Mouse (Mus musculus): ENCODE measurements around the gene Kl. TPM values are rescaled to one million over a fixed set of nuclear protein-coding genes. Genes with fewer than 3 reads are reported as not detected.

Kl gene
- 0.04 TPM for polyA plus RNA-seq (2021)

DNA sequence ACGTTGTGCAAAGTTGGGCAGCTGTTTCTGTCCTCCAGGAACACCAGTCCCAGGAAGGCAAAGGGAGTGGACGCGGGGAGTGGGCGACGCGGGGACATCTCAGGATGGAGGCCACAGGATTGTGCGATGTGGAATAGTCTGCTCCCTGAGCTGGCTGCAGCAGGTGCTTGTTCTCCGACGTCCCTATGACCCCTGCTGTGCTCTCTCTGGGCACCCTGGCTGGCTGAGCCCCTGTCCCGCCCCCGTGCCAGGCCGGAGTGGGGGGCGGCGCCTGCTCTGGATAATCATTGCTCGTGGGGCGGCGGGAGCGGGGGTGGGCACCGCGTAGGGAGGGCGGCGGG is at the start of gene Kl:
Kl (plus strand) TSS at position 280 of the 341 bp plus-strand sequence.
- TF ChIP-seq CTCF (IDR thresholded peaks at IDR 0.05) = no peak
- CTCF ChIA-PET = no interaction called here
- H3K27me3 ChIP-seq = no peaks in the 10 kb centered on the region
- ATAC-seq (no peak), DNase-seq (ENCODE audit: low read depth, low spot score) (no peak)
- in situ Hi-C loops (cut with MboI; ENCODE audit: low pct_unique_long_range_greater_than_20kb) = no loop called here
- POLR2A ChIA-PET = no interaction called here

DNA sequence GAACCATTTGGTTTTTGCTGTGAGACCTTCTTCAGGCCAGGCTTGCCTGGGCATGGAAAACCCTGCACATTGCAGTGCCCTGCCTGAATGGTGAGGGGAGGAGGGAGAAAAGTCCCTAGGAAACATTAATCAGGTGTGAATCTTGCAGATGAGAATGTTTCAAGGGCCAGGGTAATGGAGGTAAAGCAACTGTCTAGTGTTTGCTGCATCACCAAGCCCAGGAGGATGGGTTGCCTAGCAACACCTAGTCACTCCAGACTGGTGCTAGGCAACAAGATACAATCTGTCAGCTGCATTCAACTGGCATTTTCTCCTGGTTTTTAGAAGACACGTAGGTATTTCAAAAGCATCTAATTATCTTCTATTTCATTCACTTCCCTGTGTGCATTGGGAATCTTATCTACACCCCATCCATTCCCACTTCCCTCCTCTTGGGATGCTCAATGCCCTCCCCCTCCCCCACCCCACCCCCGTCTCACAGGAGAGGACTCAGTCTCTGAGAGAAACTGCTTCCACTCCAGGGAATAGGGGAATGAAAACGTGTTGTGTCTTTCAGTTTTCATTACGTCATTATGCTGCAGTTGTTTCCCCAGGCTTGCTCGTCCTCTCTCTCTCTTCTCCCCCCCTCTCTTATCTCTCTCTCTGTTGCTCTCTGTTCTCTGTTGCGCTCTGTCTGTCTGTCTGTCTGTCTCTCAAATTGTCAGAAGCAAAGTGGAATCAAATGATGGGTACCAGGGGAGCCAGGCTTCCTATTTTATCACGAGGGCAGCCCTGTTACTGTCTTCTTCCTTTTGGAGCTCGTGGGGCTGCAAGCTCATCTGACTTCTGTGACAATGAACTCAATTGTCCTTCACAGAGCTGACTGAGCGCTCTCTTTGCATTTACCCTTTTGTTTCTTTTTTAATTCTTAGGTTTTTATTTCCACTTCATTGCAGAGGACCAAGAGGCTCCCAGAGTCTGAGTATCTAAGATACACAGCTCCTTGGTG is 46.1 kb upstream of the Kl start:
- TF ChIP-seq CTCF (IDR thresholded peaks at IDR 0.05) = no peak
- H3K27me3 ChIP-seq = no peaks in the 10 kb centered on the region
- DNase-seq (ENCODE audit: low read depth, low spot score) (no peak), ATAC-seq (no peak)
- ChIA-PET CTCF (interaction anchor here (4.5 kb wide), 1 partner anchor 10 kb away, joined by 23 read pairs; no protein-coding TSS in a partner anchor), POLR2A (no interaction called here)
- in situ Hi-C loops (cut with MboI; ENCODE audit: low pct_unique_long_range_greater_than_20kb) = no loop called here

DNA sequence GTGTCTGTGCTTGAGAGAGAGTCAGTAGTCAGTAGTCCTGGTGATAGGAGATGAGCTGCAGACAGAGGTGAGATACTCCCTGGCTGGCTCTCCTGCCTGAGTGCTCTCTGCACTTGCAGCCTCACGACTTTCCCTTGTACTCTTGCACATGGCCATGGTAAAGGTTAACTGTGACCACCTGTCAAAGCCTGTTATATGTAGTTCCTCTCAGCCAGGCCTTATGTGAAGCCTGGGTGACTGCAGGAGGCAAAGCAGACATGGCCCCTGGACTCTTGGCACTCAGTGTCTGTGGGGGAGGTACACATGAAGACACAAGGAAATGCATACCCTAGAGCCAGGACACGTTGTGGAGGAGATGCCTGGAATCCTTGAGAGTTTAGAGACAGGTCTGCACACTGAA is 40.3 kb upstream of the Kl start:
- POLR2A ChIA-PET = interaction anchor here (0.7 to 1.3 kb wide), 2 partner anchors 11 to 27 kb away, joined by 3 read pairs; no protein-coding TSS in a partner anchor
- ATAC-seq (peak; percentile 63), DNase-seq (ENCODE audit: low read depth, low spot score) (peak; percentile 76)
- no peak for TF ChIP-seq CTCF (IDR thresholded peaks at IDR 0.05)
- CTCF ChIA-PET = interaction anchor here (1.6 kb wide), 1 partner anchor 28 kb away, joined by 4 read pairs; no protein-coding TSS in a partner anchor
- no peaks in the 10 kb centered on the region for H3K27me3 ChIP-seq
- in situ Hi-C loops (cut with MboI; ENCODE audit: low pct_unique_long_range_greater_than_20kb) = no loop called here

DNA sequence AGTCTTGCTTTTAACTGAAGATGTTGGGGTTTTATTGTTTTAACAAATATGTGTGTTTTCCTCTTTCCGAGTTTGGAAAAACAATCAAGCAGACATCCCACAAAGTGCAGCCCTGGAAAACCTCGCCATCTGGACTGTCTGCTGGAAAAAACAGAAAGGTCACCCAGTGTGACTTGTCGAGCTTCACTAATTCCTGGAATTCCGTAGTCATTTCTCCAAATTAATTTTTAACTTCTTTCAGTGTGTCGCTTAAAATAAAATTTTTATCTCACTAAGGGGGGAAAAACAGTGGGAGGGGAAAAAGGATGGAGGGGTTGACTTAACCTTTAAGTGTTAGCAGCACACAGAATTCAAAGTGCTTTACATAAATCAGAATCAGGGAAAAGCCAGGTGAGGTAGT is 39.8 kb upstream of the Kl start:
- peak; percentile 92 for DNase-seq (ENCODE audit: low read depth, low spot score)
- in situ Hi-C loops (cut with MboI; ENCODE audit: low pct_unique_long_range_greater_than_20kb) = no loop called here
- peak; percentile 66 for ATAC-seq
- no peaks in the 10 kb centered on the region for H3K27me3 ChIP-seq
- no peak for TF ChIP-seq CTCF (IDR thresholded peaks at IDR 0.05)
- ChIA-PET POLR2A (interaction anchor here (0.7 to 1.3 kb wide), 2 partner anchors 12 to 27 kb away, joined by 3 read pairs; no protein-coding TSS in a partner anchor), CTCF (interaction anchor here (1.6 kb wide), 1 partner anchor 29 kb away, joined by 4 read pairs; no protein-coding TSS in a partner anchor)

DNA sequence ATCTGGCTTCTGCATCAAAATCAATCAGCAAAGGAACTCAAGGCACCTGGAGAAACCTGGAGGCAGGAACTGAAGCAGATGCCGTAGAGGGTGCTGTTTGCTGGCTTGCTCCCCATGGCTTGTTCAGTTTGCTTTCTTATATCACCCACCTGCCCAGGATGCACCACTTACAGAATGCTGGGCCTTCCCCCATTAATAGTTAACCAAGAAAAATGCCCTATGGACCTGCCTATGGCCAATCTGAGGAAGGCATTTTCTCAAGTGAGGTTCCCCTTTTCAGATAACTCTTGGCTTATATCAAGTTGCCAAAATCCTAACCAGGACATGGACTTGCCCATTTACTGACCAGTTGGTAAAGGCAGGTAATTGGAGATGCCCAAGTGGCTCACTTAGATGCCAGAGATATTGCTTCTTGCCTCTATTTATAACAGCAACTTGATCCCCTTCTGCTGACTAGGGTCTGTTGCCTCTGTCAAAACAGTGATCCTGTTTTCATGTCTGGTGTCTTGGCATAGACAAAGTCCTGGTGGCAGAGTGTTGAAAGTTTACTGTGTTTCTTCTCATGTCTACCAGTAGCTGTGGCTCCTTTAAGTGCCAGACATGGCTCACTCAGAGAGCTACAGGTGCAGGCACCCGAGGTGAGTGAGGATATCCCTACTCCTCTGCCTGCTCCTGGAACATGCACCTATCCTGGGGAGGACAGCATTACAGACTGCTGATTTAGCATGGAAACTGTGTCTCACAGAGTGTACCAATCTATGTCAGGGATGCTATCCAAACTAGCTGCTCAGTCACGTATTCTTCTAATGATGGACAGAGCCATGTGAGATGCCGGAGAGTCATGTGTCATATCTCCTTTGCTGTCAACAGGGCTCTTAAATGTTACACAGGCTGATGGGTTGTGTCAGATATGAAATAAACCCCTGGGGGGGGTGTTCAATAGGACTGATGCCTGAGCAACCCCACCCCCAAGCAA is 37.0 kb upstream of the Kl start:
- in situ Hi-C loops (cut with MboI; ENCODE audit: low pct_unique_long_range_greater_than_20kb) = no loop called here
- CTCF ChIA-PET = no interaction called here
- H3K27me3 ChIP-seq = no peaks in the 10 kb centered on the region
- POLR2A ChIA-PET = no interaction called here
- ATAC-seq (no peak), DNase-seq (ENCODE audit: low read depth, low spot score) (no peak)
- no peak for TF ChIP-seq CTCF (IDR thresholded peaks at IDR 0.05)

DNA sequence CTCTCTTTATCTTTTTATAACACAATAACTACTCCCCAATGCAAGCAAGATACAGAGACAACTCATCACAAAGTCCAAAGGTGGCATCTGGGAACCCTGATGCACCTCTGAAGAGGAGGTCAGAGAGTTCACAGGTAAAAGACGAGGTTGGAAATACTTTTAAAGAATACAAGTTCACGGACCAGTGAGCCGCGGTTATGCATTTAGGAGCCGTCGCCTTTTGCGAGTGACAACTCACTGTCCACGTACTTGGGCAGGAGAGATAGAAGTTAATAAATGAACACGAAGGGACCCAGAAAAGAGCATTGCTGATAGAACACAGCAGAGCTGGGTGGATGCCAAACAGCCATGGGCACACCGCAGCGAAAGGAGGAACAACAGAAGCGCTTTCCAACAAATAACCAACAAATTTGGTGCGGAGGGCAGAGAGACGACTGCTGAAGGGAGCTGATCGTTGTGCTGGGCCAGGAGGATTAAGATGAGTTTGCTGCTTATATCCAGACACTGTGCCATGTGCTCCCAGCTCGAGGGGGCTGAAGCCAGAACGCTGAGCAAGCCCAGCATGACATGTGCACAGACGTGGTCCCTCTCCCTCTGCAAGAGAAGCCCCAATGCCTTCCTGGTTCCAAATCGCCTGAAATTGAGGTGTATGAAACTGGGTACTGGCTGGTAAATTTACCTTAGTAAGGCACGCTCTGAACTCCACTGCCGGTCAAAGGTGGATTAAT is 35.1 kb upstream of the Kl start:
- no peak for DNase-seq (ENCODE audit: low read depth, low spot score)
- ChIA-PET CTCF (no interaction called here), POLR2A (no interaction called here)
- H3K27me3 ChIP-seq = no peaks in the 10 kb centered on the region
- ATAC-seq = no peak
- TF ChIP-seq CTCF (IDR thresholded peaks at IDR 0.05) = no peak
- in situ Hi-C loops (cut with MboI; ENCODE audit: low pct_unique_long_range_greater_than_20kb) = no loop called here

DNA sequence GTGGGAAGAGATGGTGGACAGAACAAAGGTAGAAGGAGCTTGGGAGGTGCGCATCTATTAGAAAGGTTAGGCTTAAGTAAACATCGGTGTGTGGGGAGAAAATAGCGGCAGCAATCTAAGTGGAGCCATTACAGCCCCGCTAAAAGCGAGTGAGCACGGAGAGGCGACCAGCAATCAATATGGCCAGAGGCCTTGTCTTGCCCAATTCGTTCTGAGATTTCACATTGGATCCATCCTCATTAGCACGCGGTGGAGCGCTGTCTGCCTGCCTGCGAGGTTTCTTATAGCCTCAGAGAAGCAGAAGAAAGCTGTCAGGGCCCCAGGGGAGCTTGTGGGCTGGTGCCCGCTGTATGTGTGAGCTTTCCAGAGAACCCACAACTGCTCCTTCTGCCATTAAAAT is 33.8 kb upstream of the Kl start:
- no peak for TF ChIP-seq CTCF (IDR thresholded peaks at IDR 0.05)
- CTCF ChIA-PET = interaction anchor here (0.8 kb wide), 1 partner anchor 10 kb away, joined by 4 read pairs; no protein-coding TSS in a partner anchor
- no peaks in the 10 kb centered on the region for H3K27me3 ChIP-seq
- POLR2A ChIA-PET = interaction anchor here (1.1 kb wide), 1 partner anchor 431 kb away, joined by 3 read pairs; no protein-coding TSS in a partner anchor
- no peak for ATAC-seq
- DNase-seq (ENCODE audit: low read depth, low spot score) = no peak
- in situ Hi-C loops (cut with MboI; ENCODE audit: low pct_unique_long_range_greater_than_20kb) = no loop called here

DNA sequence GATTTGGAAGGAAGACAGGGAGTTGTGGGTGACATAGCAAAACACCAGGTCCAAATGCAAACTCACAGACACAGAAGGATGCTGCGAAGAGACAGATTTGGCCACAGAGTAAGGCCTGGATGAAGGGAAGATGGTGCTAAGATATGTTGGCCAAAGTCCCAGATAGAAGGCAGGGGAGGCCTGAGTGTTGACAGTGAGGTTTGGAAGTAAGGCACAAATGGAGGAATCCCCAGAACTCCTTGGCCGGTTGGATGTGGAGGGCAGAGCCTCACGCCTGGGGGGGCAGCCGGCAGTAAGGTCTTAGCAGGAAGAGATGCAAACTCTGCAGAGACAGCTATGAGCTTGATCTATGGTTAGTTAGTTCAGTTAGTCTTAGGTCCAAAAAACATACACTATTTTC is 33.1 kb upstream of the Kl start:
- ChIA-PET POLR2A (interaction anchor here (1.1 kb wide), 1 partner anchor 430 kb away, joined by 3 read pairs; no protein-coding TSS in a partner anchor), CTCF (interaction anchor here (0.8 kb wide), 1 partner anchor 9 kb away, joined by 4 read pairs; no protein-coding TSS in a partner anchor)
- DNase-seq (ENCODE audit: low read depth, low spot score) = no peak
- TF ChIP-seq CTCF (IDR thresholded peaks at IDR 0.05) = no peak
- in situ Hi-C loops (cut with MboI; ENCODE audit: low pct_unique_long_range_greater_than_20kb) = no loop called here
- H3K27me3 ChIP-seq = no peaks in the 10 kb centered on the region
- no peak for ATAC-seq

DNA sequence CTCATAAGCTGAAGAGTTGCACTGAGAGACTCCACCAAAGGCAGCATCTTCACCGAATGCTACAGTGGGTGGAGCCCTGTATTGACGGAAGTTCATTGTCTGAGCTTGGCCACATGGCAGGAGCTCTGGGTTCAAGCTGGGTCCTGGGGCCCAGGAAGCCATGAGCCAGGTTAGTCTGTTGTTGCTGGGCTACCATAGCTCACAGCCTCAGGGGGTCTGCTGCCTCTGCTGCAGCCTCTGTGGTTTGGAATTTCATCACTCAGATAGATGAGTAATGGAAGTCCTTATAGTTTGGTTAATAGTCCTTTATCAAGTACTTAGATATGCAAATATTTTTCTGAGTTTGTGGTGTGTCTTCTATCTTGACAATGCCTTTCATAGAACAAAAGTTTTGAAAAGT is 32.4 kb upstream of the Kl start:
- POLR2A ChIA-PET = no interaction called here
- no peaks in the 10 kb centered on the region for H3K27me3 ChIP-seq
- DNase-seq (ENCODE audit: low read depth, low spot score) (no peak), ATAC-seq (peak; percentile 44)
- no peak for TF ChIP-seq CTCF (IDR thresholded peaks at IDR 0.05)
- in situ Hi-C loops (cut with MboI; ENCODE audit: low pct_unique_long_range_greater_than_20kb) = no loop called here
- CTCF ChIA-PET = interaction anchor here (1.4 kb wide), 1 partner anchor 25 kb away, joined by 3 read pairs; no protein-coding TSS in a partner anchor

DNA sequence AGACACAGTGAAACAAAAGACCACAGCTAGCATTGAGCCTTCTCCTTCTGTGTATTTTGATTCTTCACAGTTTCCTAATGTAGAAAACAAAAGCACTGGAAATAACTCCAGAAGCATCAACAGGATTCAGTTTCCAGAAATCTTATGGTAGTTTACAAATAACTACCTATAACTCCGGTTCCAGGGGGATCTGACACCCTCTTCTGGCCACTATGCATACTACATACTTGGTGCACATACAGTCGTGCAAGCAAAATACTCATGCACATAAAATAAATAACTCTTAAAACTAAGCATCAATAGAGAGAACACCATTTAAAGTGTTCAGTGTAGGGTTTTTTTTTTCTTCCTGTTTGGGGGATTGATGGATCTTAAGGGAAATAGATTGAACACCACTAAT is 23.0 kb upstream of the Kl start:
- DNase-seq (ENCODE audit: low read depth, low spot score) (no peak), ATAC-seq (no peak)
- ChIA-PET CTCF (interaction anchor here (1.0 to 1.3 kb wide), 3 partner anchors 10 to 82 kb away, joined by 3 to 4 read pairs (median 3); no protein-coding TSS in a partner anchor), POLR2A (no interaction called here)
- no peak for TF ChIP-seq CTCF (IDR thresholded peaks at IDR 0.05)
- no peaks in the 10 kb centered on the region for H3K27me3 ChIP-seq
- in situ Hi-C loops (cut with MboI; ENCODE audit: low pct_unique_long_range_greater_than_20kb) = no loop called here

All from Patski (cell line).